In genomic region chr7:35392935-35393334, GRCm38 (mm10) we compare ENCODE assay signal across 10 mouse cellular contexts. TPM values are rescaled to one million over a fixed set of nuclear protein-coding genes. Genes with fewer than 3 reads are reported as not detected.
DNase-seq lines count a peak whose midpoint lies in the region; ATAC-seq and TF ChIP-seq lines count a peak whose summit lies in the region.
"Had no signal": no experiment of that assay in that cellular context is flagged by ENCODE, and none has a peak within 500 bp of the region (broad histone marks: within the 10 kb centered on the region; RNA-seq: fewer than 3 reads in every experiment).

No protein-coding gene starts in this region.

- TF ChIP-seq CTCF in gastrocnemius, adult 2 months (IDR thresholded peaks at IDR 0.05): peak; percentile 62

- H3K4me1 ChIP-seq in intestine, embryonic 15.5 days (replicated peaks): peaks cover 15% of the 10 kb centered on the region

- intact Hi-C loops in gastrocnemius, adult 2 months (cut with DNase I): no loop called here

- ATAC-seq in intestine, embryonic 15.5 days: no peak
- ATAC-seq in granulocyte monocyte progenitor cell, adult 5-6 weeks (replicated peaks; ENCODE audit: poor library complexity, severe bottlenecking): no peak
- ATAC-seq: forebrain, embryonic 15.5 days had no signal

- WGBS in intestine, embryonic 15.5 days: 57% methylated on average over 5 of the region's 5 CpGs

- DNase-seq in gastrocnemius, adult 2 months: no peak
- DNase-seq in gastrocnemius, postnatal 25 days: no peak
- peak; percentile 22 for DNase-seq in thymus, postnatal 0 days (ENCODE audit: low spot score)
- DNase-seq in thymus, postnatal 36 days: no peak
- peak; percentile 6 for DNase-seq in telencephalon, adult 2 months (ENCODE audit: low read depth, low spot score)
- DNase-seq in ovary, postnatal 10 days (ENCODE audit: low spot score): no peak
- DNase-seq: liver, embryonic 13.5 days had no signal

- H3K9ac ChIP-seq in intestine, embryonic 15.5 days: no peak overlapping the region
- H3K9ac ChIP-seq: forebrain, embryonic 15.5 days; liver, embryonic 13.5 days had no signal

- H3K9me3 ChIP-seq in intestine, embryonic 15.5 days: no peaks in the 10 kb centered on the region
- H3K9me3 ChIP-seq: forebrain, embryonic 15.5 days; liver, embryonic 13.5 days had no signal

- H3K36me3 ChIP-seq in intestine, embryonic 15.5 days: 0 out of 2 replicates have a peak, but pooled peaks cover 11% of the 10 kb centered on the region

- H3K4me2 ChIP-seq in intestine, embryonic 15.5 days (replicated peaks): no peak overlapping the region
- H3K4me2 ChIP-seq: forebrain, embryonic 15.5 days; liver, embryonic 13.5 days had no signal

- no peak overlapping the region for H3K27ac ChIP-seq in gastrocnemius, adult 2 months
- peak overlapping the region; percentile 14; the same call in 1 of the 2 replicates for H3K27ac ChIP-seq in intestine, embryonic 15.5 days
- H3K27ac ChIP-seq: forebrain, embryonic 15.5 days; liver, embryonic 13.5 days had no signal

- H3K27me3 ChIP-seq in intestine, embryonic 15.5 days (replicated peaks): no peaks in the 10 kb centered on the region
- H3K27me3 ChIP-seq: forebrain, embryonic 15.5 days; liver, embryonic 13.5 days had no signal

- no peak overlapping the region for H3K4me3 ChIP-seq in gastrocnemius, adult 2 months
- no peak overlapping the region for H3K4me3 ChIP-seq in intestine, embryonic 15.5 days (replicated peaks)
- H3K4me3 ChIP-seq: forebrain, embryonic 15.5 days; liver, embryonic 13.5 days had no signal

RNA-seq across cellular contexts. Expression of gene Faap24, which starts 3.7 kb away (rescaled TPM):
- total RNA-seq in gastrocnemius, adult 2 months (2021): under 1 TPM; 0.75 to 0.92 TPM
- 1 to 10 TPM in 1 of 2 experiments, under 1 TPM in 1; 0.79 to 1.0 TPM for total RNA-seq in gastrocnemius, postnatal 25 days (2021)
- polyA plus RNA-seq in thymus, postnatal 0 days (2015; fragmentation: Nextera tagmentation; extraction: Ambion mirVana): 30.7 and 35.4 TPM in 2 replicates
- polyA plus RNA-seq in intestine, embryonic 15.5 days (2015; fragmentation: Nextera tagmentation; extraction: Ambion mirVana): 22.0 and 22.7 TPM in 2 replicates
- total RNA-seq in granulocyte monocyte progenitor cell, adult 5-6 weeks (2014; fragmentation: Nextera tagmentation): 15.7 and 16.8 TPM in 2 replicates
- total RNA-seq in granulocyte monocyte progenitor cell, adult 5-6 weeks (2017): 11.3 and 14.3 TPM in 2 replicates

RNA-seq across cellular contexts. Expression of gene Cep89, which starts 3.9 kb away (rescaled TPM):
- total RNA-seq in gastrocnemius, adult 2 months (2021): 1 to 10 TPM; 7.4 to 7.9 TPM
- 1 to 10 TPM; 4.9 to 6.4 TPM for total RNA-seq in gastrocnemius, postnatal 25 days (2021)
- polyA plus RNA-seq in thymus, postnatal 0 days (2015; fragmentation: Nextera tagmentation; extraction: Ambion mirVana): 28.5 and 30.8 TPM in 2 replicates
- polyA plus RNA-seq in intestine, embryonic 15.5 days (2015; fragmentation: Nextera tagmentation; extraction: Ambion mirVana): 43.2 and 45.8 TPM in 2 replicates
- total RNA-seq in granulocyte monocyte progenitor cell, adult 5-6 weeks (2014; fragmentation: Nextera tagmentation): 5.7 and 7.2 TPM in 2 replicates
- total RNA-seq in granulocyte monocyte progenitor cell, adult 5-6 weeks (2017): 8.4 and 10.6 TPM in 2 replicates

RNA-seq across cellular contexts. Expression of gene Slc7a9, which starts 55.7 kb away (rescaled TPM):
- not detected for total RNA-seq in gastrocnemius, adult 2 months (2021)
- not detected for total RNA-seq in gastrocnemius, postnatal 25 days (2021)
- not detected in 2 replicates for polyA plus RNA-seq in thymus, postnatal 0 days (2015; fragmentation: Nextera tagmentation; extraction: Ambion mirVana)
- 65.1 and 69.8 TPM in 2 replicates for polyA plus RNA-seq in intestine, embryonic 15.5 days (2015; fragmentation: Nextera tagmentation; extraction: Ambion mirVana)
- total RNA-seq in granulocyte monocyte progenitor cell, adult 5-6 weeks (2014; fragmentation: Nextera tagmentation): not detected in 2 replicates
- total RNA-seq in granulocyte monocyte progenitor cell, adult 5-6 weeks (2017): not detected in 2 replicates
- polyA plus RNA-seq: forebrain, embryonic 15.5 days had no signal

RNA-seq across cellular contexts. Expression of gene Rhpn2, which starts 59.0 kb away (rescaled TPM):
- 1 to 10 TPM; 1.2 to 1.3 TPM for total RNA-seq in gastrocnemius, adult 2 months (2021)
- total RNA-seq in gastrocnemius, postnatal 25 days (2021): 1 to 10 TPM in 1 of 2 experiments, under 1 TPM in 1; 0.67 to 1.3 TPM
- 0.89 and 1.2 TPM in 2 replicates for polyA plus RNA-seq in thymus, postnatal 0 days (2015; fragmentation: Nextera tagmentation; extraction: Ambion mirVana)
- 73.2 and 74.7 TPM in 2 replicates for polyA plus RNA-seq in intestine, embryonic 15.5 days (2015; fragmentation: Nextera tagmentation; extraction: Ambion mirVana)
- not detected in 2 replicates for total RNA-seq in granulocyte monocyte progenitor cell, adult 5-6 weeks (2014; fragmentation: Nextera tagmentation)
- total RNA-seq in granulocyte monocyte progenitor cell, adult 5-6 weeks (2017): not detected in 2 replicates

Comparison
In these comparisons a context has a peak if more than half of its experiments do, and no peak if none do; other contexts are left out.
1. DNase-seq: peak in thymus, postnatal 0 days (single experiment) and telencephalon, adult 2 months (single experiment); none in gastrocnemius, adult 2 months (single experiment), gastrocnemius, postnatal 25 days (single experiment), thymus, postnatal 36 days (0 of 2) and ovary, postnatal 10 days (single experiment).
2. RNA of gene Faap24, which starts 3.7 kb away (total RNA-seq): 11.3 to 16.8 TPM in granulocyte monocyte progenitor cell, adult 5-6 weeks; 0.79 to 1.0 TPM in gastrocnemius, postnatal 25 days and 0.75 to 0.92 TPM in gastrocnemius, adult 2 months; every median in the first group is over 4 times any median in the second.